Mouse (Mus musculus) myocyte (in vitro differentiated cells): ENCODE measurements around the gene Tubgcp6. TPM values are rescaled to one million over a fixed set of nuclear protein-coding genes. Genes with fewer than 3 reads are reported as not detected.

Source experiments
- H3K27me3 ChIP-seq: one replicate; pipeline ENCODE4 v1.6.1; 2011; ENCODE audit not compliant: control insufficient read depth, insufficient read depth, insufficient read length
- H3K36me3 ChIP-seq: one replicate; pipeline ENCODE4 v1.6.1; 2011; ENCODE audit not compliant: control insufficient read depth, insufficient read depth
- H3K4me2 ChIP-seq: one replicate; pipeline ENCODE4 v1.6.1; 2011; ENCODE audit warnings: low read depth, control low read depth
- H3K4me3 ChIP-seq: one replicate; pipeline ENCODE4 v1.5.1; 2011; ENCODE audit warnings: mild to moderate bottlenecking, control low read depth, moderate library complexity
- H3K79me2 ChIP-seq: one replicate; pipeline ENCODE4 v1.6.1; 2011; ENCODE audit not compliant: control insufficient read depth, insufficient read depth
- H3ac ChIP-seq: one replicate; pipeline ENCODE4 v1.6.1; 2011; ENCODE audit not compliant: control insufficient read depth, insufficient read length
- CEBPB ChIP-seq: IDR thresholded peaks from 2 replicates; pipeline ENCODE4 v1.6.1; 2011; ENCODE audit warnings: mild to moderate bottlenecking, moderate library complexity; ENCODE audit not compliant: poor library complexity, insufficient read depth, severe bottlenecking
- E2F4 ChIP-seq: IDR thresholded peaks from one replicate; pipeline ENCODE4 v1.6.1; 2011; ENCODE audit warnings: mild to moderate bottlenecking, control low read depth, moderate library complexity; ENCODE audit not compliant: insufficient read depth
- MAX ChIP-seq: IDR thresholded peaks from one replicate; pipeline ENCODE4 v1.6.1; 2011; ENCODE audit warnings: low read depth, mild to moderate bottlenecking, control low read depth
- MYOD1 ChIP-seq, 3 experiments: IDR thresholded peaks; one replicate each; pipeline ENCODE4 v1.6.1; 2011; ENCODE audit warnings: control low read depth in 2 of 3, low read depth in 2 of 3, mild to moderate bottlenecking in 2 of 3, moderate library complexity in 1 of 3; ENCODE audit not compliant: insufficient read length in 2 of 3, control insufficient read depth in 1 of 3
- MYOG ChIP-seq, 3 experiments: IDR thresholded peaks; one replicate each; pipeline ENCODE4 v1.6.1; 2011; ENCODE audit warnings: control low read depth in 2 of 3, low read depth in 2 of 3, mild to moderate bottlenecking in 2 of 3; ENCODE audit not compliant: insufficient read length in 2 of 3, control insufficient read depth in 1 of 3, insufficient read depth in 1 of 3
- POLR2A ChIP-seq: IDR thresholded peaks from one replicate; pipeline ENCODE4 v1.6.1; 2011; ENCODE audit warnings: low read depth, mild to moderate bottlenecking, control low read depth, moderate library complexity; ENCODE audit not compliant: insufficient read length
- POLR2AphosphoS2 ChIP-seq: IDR thresholded peaks from one replicate; pipeline ENCODE4 v1.6.1; 2011; ENCODE audit warnings: low read depth, control low read depth; ENCODE audit not compliant: insufficient read length
- REST ChIP-seq: IDR thresholded peaks from one replicate; pipeline ENCODE4 v1.6.1; 2011; ENCODE audit warnings: mild to moderate bottlenecking, control low read depth, moderate library complexity; ENCODE audit not compliant: insufficient read depth, insufficient read length
- SRF ChIP-seq: IDR thresholded peaks from one replicate; pipeline ENCODE4 v1.6.1; 2011; ENCODE audit warnings: low read depth; ENCODE audit not compliant: control insufficient read depth, insufficient read length
- TCF12 ChIP-seq: IDR thresholded peaks from one replicate; pipeline ENCODE4 v1.6.1; 2011; ENCODE audit warnings: mild to moderate bottlenecking, control low read depth; ENCODE audit not compliant: poor library complexity, insufficient read depth, severe bottlenecking
- TCF3 ChIP-seq: IDR thresholded peaks from one replicate; pipeline ENCODE4 v1.6.1; 2011; ENCODE audit warnings: low read depth, control low read depth; ENCODE audit not compliant: insufficient read length
- USF1 ChIP-seq: IDR thresholded peaks from one replicate; pipeline ENCODE4 v1.6.1; 2011; ENCODE audit warnings: low read depth, mild to moderate bottlenecking, control low read depth, moderate library complexity
- polyA plus RNA-seq: library from polyadenylated mRNA; unstranded; fragments of >200 nt; fragmentation: generic; extraction: Trizol; gene quantifications from one replicate; pipeline ENCODE4 v1.2.1, GENCODE M21; 2012; ENCODE audit warnings: missing spikeins

Tubgcp6 gene
- polyA plus RNA-seq, 1 experiment, result 15.0 TPM

DNA sequence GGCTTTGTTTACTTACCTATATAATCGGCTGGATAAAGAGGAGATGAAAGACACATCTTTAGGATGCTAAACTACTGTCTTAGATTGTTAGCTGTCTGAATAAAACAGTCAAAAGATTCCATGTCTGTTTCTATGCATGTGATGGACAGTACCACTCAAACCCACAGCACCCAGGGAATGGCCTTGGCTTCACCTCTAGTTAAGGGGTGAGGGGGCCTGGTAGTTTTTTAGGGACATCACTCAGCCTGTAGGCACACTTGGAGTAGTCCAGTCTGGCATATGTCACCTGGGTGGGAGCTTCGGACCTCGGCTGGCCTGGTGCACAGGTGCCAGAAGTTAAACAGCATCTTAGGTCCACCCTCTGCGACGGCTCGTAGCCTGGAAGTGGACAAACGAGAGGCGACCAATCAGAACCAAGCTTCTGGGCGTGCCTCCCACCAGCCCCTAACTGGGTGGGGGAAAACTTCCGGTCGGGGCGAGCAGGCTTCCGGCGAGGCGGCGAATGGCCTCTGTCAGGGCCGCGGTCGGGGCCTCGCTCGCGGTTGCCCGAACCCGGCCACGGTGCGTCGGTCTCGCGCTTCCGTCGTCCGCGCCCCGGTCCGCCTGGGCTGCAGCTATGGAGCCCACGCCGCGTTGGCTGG, 34.2 kb downstream of the Tubgcp6 start, which contains the start of gene Selenoo:
Gene Selenoo, plus strand, starts transcription at position 478 of the 641 bp plus-strand sequence.
- Histone ChIP-seq H3K36me3 (peaks cover 23% of the 10 kb centered on the region), H3K27me3 (no peaks in the 10 kb centered on the region), H3K4me2 (peak within 1 kb of the TSS; percentile 99), H3K79me2 (peaks cover 8% of the 10 kb centered on the region), H3K4me3 (peak within 1 kb of the TSS; percentile 43), H3ac (peak within 1 kb of the TSS; percentile 86)
- TF ChIP-seq USF1 (no peak), TCF3 (peak; percentile 30), E2F4 (no peak), POLR2A (peak; percentile 99), POLR2AphosphoS2 (peak; percentile 98), REST (peak; percentile 12), MYOG (IDR thresholded peaks at IDR 0.05; ENCODE audit: control insufficient read depth in 1 of 3, insufficient read depth in 1 of 3, insufficient read length in 2 of 3, low read depth in 2 of 3) (peak in 1 of 3 experiments; percentile 30), MYOD1 (IDR thresholded peaks at IDR 0.05; ENCODE audit: control insufficient read depth in 1 of 3, insufficient read length in 2 of 3, low read depth in 2 of 3) (peak in 1 of 3 experiments; percentile 31)

DNA sequence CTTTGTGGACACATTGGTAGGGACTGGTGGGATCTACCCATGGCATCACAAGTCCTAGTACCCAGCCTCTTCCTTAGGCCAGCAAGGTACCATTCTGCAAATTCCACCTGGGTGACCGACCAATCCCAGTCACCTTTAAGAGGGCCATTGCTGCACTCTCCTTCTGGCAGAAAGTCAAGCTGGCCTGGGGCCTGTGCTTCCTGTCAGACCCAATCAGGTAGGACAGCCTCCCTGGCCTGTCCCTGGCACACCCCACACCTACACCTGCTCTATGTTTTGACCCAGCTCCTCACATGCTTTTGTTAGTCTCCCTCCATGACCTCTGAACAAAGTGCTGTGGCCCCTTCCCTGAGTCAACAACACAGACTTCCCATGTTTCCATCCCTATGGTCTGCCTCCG, 38.1 kb downstream of the Tubgcp6 start:
- H3ac ChIP-seq, result no peak overlapping the region
- no peaks in the 10 kb centered on the region for H3K27me3 ChIP-seq
- TF ChIP-seq MYOD1 (IDR thresholded peaks at IDR 0.05; ENCODE audit: control insufficient read depth in 1 of 3, insufficient read length in 2 of 3, low read depth in 2 of 3) (no peak), MAX (no peak), TCF12 (no peak), E2F4 (no peak), CEBPB (no peak), MYOG (IDR thresholded peaks at IDR 0.05; ENCODE audit: control insufficient read depth in 1 of 3, insufficient read depth in 1 of 3, insufficient read length in 2 of 3, low read depth in 2 of 3) (no peak)
- no peak overlapping the region for H3K4me3 ChIP-seq
- no peak overlapping the region for H3K4me2 ChIP-seq
- peaks cover 30% of the 10 kb centered on the region for H3K36me3 ChIP-seq
- H3K79me2 ChIP-seq, result peaks cover 10% of the 10 kb centered on the region

DNA sequence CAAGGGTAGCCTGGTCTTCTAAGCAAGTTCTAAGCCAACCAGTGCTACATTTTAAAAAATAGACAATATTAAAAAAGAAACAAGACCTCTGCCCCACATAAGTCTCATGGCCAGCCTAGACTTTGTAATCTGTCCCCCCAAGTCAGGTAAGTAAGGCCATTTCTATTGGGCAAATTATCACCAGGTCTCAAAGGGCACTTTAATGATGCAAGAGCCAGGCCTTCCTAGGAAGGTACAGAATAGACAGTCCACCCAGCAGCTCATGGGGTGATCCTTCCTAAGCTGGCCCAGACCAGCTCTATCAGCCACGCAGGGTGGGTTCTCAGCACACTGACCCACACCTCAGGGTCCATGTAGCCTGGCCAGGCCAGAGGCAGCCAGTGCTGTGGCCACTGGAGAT, 39.0 kb downstream of the Tubgcp6 start:
- H3K27me3 ChIP-seq, result no peaks in the 10 kb centered on the region
- H3K79me2 ChIP-seq, result peaks cover 15% of the 10 kb centered on the region
- no peak for TF ChIP-seq CEBPB
- TF ChIP-seq POLR2A, result no peak
- no peak for TF ChIP-seq MYOG (IDR thresholded peaks at IDR 0.05; ENCODE audit: control insufficient read depth in 1 of 3, insufficient read depth in 1 of 3, insufficient read length in 2 of 3, low read depth in 2 of 3)
- no peak for TF ChIP-seq SRF
- no peak for TF ChIP-seq REST
- H3ac ChIP-seq, result no peak overlapping the region
- no peak overlapping the region for H3K4me2 ChIP-seq
- H3K4me3 ChIP-seq, result no peak overlapping the region
- peaks cover 30% of the 10 kb centered on the region for H3K36me3 ChIP-seq

DNA sequence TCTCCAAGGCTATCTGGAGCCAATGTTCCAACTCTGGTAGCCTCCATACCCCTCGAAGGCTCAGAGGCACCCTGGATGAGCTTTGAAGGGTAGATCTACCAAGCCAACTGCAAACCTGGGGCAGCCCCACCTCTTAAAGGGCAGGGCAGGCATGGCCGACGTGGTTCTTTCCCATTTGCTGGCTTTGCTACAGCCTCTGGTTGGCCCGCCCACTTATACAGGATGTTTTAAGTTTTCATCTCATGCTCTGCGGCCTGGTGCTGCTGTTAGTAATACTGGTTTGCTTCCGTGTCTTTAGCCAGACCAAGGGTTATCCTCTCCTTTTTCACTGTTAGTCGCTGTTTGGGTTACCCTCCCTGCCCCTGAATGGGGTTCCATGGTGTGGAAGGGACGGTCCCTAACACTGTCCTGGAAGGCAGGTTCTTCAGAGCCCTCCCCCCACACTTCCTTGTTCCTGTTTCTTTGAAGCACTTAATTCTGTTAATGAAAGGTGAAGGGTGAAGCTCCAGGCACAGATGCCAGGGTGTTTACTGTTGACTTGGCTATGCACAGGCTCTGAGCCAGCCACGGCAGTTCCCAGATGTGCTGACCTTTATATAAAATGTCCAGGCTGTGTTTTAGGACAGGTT, 44.6 kb downstream of the Tubgcp6 start:
- Histone ChIP-seq H3K4me3 (peak overlapping the region; percentile 87), H3K36me3 (peaks cover 10% of the 10 kb centered on the region), H3ac (no peak overlapping the region), H3K4me2 (peak overlapping the region; percentile 88), H3K79me2 (peaks cover 44% of the 10 kb centered on the region), H3K27me3 (no peaks in the 10 kb centered on the region)
- no peak for TF ChIP-seq CEBPB

DNA sequence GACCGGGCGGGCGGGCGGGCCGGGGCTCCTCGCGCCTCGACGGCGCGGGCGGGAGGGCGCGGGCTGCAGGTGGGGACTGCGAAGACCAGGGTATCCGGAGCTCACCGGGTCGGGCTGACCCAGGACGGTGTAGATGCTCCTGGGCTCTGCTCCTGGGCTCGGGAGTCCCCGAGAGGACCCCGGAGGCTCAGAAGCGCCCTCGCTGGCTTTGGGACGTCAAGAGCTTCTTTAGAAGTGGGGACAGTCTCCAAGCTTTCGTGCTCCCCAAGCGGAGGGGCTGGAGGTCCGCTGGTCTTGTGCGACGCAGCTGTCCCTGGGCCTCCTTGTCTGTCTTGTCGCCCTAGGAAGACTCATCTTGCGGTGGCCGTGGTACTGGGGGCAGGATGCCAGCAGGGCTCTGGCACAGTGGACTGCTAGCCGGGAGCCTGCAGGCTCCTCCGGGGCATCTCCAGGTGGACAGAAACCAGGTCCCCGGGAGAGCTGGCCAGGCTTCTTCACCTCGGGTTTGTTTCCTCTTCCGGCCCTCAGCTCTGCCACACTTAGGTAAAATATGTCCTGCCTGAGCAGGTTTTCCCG, 46.7 kb downstream of the Tubgcp6 start:
- Histone ChIP-seq H3K27me3 (no peaks in the 10 kb centered on the region), H3K4me2 (peak overlapping the region; percentile 88)
- TF ChIP-seq POLR2A (no peak), MYOG (IDR thresholded peaks at IDR 0.05; ENCODE audit: control insufficient read depth in 1 of 3, insufficient read depth in 1 of 3, insufficient read length in 2 of 3, low read depth in 2 of 3) (peak; percentile 54 to 79 (median 59)), MYOD1 (IDR thresholded peaks at IDR 0.05; ENCODE audit: control insufficient read depth in 1 of 3, insufficient read length in 2 of 3, low read depth in 2 of 3) (peak; percentile 55 to 85 (median 83)), POLR2AphosphoS2 (no peak)

More for the DNA sequence above, 46.7 kb downstream of the Tubgcp6 start:
- peak overlapping the region; percentile 68 for H3ac ChIP-seq
- peak overlapping the region; percentile 87 for H3K4me3 ChIP-seq
- peaks cover 44% of the 10 kb centered on the region for H3K79me2 ChIP-seq
- H3K36me3 ChIP-seq, result no peaks in the 10 kb centered on the region
